Mouse (Mus musculus): ENCODE results near the gene Dpp6.
"Not testable (repeated sequence)": the region's sequence is repeated elsewhere in the genome, so short reads cannot be mapped to it uniquely, and the experiment has no call there.

The Dpp6 gene

DNA sequence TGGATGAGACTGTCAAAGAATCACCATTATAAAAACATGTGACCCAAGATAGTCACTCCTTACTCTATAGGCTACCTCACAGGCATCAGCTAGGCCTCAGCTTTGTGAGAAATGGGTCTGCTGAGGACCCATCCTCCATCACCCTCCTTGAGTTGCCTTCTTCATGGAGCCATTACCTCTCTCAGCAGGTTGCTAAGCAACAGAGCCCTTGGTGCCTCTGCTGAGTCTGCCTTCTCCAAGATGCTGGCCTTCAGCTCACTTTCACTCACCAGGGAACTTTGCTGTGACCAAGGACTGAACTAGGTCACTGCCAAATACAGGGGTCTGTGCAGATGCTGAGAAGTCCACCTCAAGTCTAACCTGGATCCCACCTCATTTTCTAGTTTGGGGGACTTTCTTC, 582.1 kb downstream of the Dpp6 start:
- DNase-seq: no peak

DNA sequence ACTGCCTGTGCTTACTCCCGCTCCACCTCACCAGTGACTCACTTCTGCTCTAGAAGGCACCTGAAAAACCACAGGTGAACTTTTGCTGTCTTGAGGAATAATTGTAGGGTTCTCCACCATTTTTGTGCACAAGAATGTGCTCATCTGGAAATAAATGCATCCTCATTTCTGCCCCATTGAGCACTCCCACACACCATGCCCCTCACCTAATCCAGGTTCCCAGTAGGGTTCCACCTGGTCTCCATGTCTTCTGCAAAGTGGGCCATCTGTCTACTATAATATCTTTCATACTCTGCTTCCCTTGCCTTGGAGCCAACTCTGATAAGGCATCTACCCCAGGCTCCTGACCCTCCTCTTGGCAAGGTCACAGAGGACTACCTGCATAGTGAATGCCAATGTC, 585.6 kb downstream of the Dpp6 start:
- no peak for DNase-seq

GRCm38 (mm10) chr5:27408854-27409253, 591.9 kb downstream of the Dpp6 start:
- DNase-seq: no peak

- DNase-seq: peak; percentile 11
Measured at GRCm38 (mm10) chr5:27413023-27413422, 596.0 kb downstream of the Dpp6 start.

DNA sequence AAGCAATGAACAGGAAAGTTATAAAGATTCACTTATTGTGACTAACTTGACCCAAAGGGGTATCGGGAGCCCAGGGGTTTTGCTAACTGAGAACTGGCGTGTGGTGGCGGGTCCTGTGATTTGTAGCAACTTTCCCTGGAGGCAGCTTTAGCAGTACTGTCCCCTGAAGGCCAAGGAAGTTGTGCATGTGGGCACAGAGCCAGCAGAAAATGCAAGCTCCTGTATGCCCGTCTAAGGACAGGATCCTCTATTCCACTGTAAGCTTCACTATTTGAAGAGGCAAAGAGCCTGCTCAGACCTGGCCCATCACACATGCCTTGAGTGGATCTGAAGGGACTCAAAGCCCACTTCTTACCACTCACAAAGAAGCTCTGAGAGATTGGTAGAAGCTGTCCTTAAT, 598.5 kb downstream of the Dpp6 start:
- no peak for DNase-seq

GRCm38 (mm10) chr5:27416571-27416970, 599.6 kb downstream of the Dpp6 start:
- peak; percentile 63 for DNase-seq

DNA sequence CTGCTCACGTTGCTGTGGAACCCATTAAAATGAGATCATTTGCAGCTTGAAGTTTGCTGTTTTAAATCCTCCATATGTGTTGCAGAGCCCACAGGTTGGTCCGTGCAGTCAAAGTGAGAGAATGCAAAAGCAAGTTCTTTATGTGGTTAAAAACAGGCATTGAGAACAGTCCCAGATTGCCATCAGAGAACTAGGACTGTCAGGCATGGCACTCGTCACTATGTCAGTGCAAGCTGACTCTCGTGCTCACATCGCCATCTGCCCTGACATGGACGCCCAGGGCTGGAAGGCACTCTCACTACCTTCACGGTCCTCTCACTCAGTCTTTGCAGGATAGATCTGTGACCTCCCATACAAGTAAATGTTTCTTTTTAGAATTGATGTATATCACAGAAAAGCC, 600.4 kb downstream of the Dpp6 start:
- no peak for DNase-seq

DNA sequence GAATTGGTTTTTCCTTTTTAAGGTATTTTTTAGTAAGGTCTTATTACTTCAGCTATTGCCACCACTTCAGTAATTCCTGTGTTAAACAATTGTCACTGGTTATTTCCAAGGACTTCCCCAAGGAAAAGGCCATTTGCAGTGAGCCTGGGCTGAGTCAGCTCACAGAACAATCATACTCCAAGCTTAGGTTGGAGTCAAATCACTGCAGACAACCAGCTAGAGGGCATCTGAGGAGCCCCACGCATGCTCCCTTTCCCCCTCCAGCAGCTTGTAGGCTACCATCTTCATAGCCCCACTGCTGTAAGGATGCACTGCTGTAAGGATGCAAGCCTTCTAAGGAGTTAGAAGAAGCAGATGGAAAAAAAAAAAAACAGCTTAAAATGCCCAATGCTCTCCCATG, 601.9 kb downstream of the Dpp6 start:
- DNase-seq: no peak

GRCm38 (mm10) chr5:27421090-27421635, 604.2 kb downstream of the Dpp6 start:
- DNase-seq: no peak

GRCm38 (mm10) chr5:27423766-27424165, 606.8 kb downstream of the Dpp6 start:
- no peak for DNase-seq

DNA sequence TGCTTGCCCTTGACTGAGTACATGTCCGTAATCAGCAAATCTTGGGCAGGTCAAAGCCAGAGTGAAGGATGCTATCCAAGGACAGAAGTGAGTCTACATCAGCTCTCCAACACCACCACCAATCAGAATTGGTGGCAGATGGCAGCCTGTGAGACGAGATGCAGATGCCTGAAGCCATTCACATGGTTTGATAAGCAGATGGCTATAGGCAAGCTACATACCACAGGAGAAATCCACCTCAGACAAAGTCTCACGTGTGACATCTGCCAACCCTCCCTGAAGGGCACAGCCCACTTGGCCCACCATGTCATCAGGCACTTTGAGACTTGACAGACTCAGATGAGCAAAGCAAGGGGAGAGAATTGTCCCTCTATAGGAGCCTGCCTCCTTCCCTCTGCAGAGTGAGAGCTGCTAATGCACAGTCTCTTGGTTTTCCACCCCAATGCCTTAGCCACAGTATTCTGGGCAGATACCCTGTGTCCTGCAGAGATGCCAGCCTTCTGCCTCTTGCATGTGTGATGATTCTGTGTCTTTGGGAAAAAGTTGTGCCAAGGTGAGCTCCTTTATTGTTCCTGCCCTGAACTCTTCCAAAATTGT, 607.6 kb downstream of the Dpp6 start:
- no peak for DNase-seq

DNA sequence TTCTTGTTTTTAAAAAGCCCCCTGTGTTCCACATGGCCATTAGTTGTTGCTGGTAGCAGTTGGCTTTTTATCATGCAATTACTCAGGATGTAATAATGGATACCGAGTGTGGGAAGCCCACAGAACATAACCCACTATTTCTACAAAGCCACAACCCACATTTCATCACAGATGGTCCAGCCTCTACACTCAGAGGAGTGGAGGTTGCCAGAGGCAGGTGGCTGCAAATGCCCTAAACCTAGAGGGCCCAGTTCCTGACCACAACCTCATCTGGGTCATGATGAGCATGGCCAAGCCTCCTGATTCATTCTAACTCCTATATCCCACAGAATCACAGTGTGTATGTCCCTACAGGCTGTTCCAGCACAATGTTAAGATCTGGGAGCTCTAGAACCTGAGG, 609.2 kb downstream of the Dpp6 start:
- DNase-seq: no peak

- no peak for DNase-seq
Measured at GRCm38 (mm10) chr5:27433584-27433983, 616.6 kb downstream of the Dpp6 start.

GRCm38 (mm10) chr5:27453201-27453845, 636.3 kb downstream of the Dpp6 start:
- DNase-seq: no peak

DNA sequence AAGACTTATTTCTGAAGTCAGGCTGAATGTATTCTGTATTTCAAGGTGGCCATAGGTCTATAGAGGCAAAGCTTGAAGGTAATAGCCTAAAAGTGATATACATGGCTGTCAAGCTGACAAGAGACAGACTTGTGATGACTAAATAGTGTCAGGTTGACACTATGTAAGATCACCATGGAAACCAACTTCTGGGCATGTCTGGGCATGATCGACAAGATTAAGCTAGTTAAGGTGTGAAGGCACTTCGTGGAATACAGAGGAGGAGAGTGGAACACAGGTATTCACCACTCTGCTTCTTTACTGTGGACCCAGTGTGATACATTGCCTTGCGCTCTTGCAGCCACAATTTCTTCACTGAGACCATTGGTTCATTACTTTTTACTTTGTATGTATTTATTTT, 637.4 kb downstream of the Dpp6 start:
- DNase-seq: no peak

GRCm38 (mm10) chr5:27456981-27457380, 640.0 kb downstream of the Dpp6 start:
- no peak for DNase-seq

DNA sequence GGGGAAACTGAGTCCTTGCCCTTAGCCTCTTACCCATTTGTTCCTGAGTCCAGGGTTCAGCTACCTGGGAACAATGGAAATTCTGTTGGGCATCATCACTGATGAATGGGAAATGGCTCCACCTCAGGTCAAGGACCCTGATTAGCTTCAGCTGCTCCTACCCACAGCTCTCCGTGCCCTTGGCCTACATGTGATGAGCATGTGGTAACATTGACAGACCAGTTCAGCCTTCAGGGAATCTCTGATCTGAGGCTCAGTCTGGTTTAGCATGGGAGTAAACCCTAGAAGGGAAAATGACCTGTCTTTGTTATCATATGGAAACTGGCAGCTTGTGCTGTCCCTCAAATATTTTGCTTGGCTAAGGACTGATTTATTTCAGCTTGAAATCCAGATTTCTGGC, 640.7 kb downstream of the Dpp6 start:
- DNase-seq: no peak

DNA sequence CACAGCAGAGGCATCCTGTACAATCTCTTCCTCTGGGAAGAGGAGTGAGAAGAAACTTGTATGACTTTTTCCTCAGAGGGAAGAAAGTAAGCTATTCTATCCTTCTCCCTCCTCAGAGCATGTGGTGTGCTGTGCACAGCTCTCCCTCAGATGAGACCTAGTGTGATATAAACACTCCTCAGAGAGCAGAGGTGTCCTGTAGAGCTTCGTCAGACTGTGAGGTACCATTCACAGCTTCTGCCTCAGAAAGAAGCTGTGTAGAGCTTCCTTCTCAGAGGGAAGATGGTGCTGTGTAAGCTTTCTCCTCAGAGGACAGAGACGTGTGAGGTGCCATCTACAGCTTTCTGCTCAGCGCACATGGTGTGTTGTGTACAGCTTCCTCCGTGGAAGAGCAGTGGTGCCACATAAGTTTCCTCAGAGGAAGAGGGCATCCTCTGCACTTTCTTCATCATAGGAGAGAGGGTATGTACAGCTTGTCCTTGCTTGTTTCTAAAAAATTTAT, 658.0 kb downstream of the Dpp6 start:
- DNase-seq: no peak

- no peak for DNase-seq
Measured at GRCm38 (mm10) chr5:27481706-27482105, 664.7 kb downstream of the Dpp6 start.

GRCm38 (mm10) chr5:27486138-27486537, 669.1 kb downstream of the Dpp6 start:
- peak; percentile 75 for DNase-seq

- no peak for DNase-seq
Measured at GRCm38 (mm10) chr5:27490942-27491341, 673.9 kb downstream of the Dpp6 start.

DNA sequence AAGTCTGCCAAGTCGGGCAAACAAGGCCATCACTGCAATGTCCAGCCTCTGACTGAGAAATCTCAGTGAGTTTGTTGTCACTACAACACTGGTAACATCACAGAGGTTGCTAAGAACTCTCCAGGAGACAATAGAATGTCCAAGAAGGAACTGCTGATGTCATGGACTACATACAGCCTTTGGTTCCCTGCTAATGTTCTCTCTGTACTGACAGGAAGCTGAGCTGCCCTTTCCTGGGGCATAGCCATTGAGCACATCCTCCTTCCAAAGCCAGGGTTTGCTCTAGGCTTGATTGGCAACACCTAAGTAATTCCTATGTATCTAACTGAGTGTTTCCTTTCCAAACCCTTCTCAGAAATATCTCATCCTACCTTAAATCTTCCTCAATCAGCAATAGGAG, 684.3 kb downstream of the Dpp6 start, which contains the start of gene Speer4b:
Speer4b (minus strand) TSS at position 101 of the 400 bp plus-strand sequence.
- not testable (repeated sequence) for DNase-seq

GRCm38 (mm10) chr5:27518716-27519115, 701.7 kb downstream of the Dpp6 start:
- DNase-seq: no peak

DNA sequence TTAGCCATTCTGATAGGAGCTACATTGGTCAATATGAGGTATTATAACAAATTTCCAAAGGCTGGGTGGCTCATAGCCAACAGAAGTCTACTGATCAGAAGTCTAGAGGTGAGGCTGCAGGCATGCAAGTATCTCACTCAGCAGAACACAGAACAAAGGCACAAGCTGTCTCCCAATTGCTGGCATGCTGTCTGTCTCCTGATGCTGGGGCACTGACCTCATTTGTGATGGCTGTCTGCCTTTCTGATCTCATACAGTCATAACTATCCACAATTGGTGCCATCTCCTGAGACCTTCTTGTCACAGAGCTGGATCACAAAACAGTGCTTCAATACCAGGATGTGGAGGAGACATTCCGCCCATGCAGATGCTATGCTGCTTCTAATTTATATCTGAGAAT, 709.9 kb downstream of the Dpp6 start:
- DNase-seq: no peak
